Mouse (Mus musculus): ENCODE measurements around the gene Ube2cbp.
A peak's percentile ranks its signal among the peaks of the same experiment; 100 is the strongest.

The Ube2cbp gene

GRCm38 (mm10) chr9:86435510-86435909, 29.2 kb downstream of the Ube2cbp start:
- peak; percentile 90 for ATAC-seq (ENCODE audit: low TSS enrichment)

GRCm38 (mm10) chr9:86423331-86423730, 41.4 kb downstream of the Ube2cbp start:
- no peak for ATAC-seq (ENCODE audit: low TSS enrichment)

GRCm38 (mm10) chr9:86419366-86419765, 45.4 kb downstream of the Ube2cbp start:
- peak; percentile 87 for ATAC-seq (ENCODE audit: low TSS enrichment)

- ATAC-seq (ENCODE audit: low TSS enrichment): no peak
Observed at GRCm38 (mm10) chr9:86417971-86418370, 46.8 kb downstream of the Ube2cbp start.

GRCm38 (mm10) chr9:86395785-86396184, 69.0 kb downstream of the Ube2cbp start:
- peak; percentile 67 for ATAC-seq (ENCODE audit: low TSS enrichment)

- no peak for ATAC-seq (ENCODE audit: low TSS enrichment)
Observed at GRCm38 (mm10) chr9:86395012-86395411, 69.7 kb downstream of the Ube2cbp start.

- peak; percentile 52; the same call in 1 of the 2 replicates for ATAC-seq (ENCODE audit: low TSS enrichment)
Observed at GRCm38 (mm10) chr9:86393586-86394272, 71.0 kb downstream of the Ube2cbp start.

GRCm38 (mm10) chr9:86391467-86391866, 73.3 kb downstream of the Ube2cbp start:
- ATAC-seq (ENCODE audit: low TSS enrichment): no peak

- ATAC-seq (ENCODE audit: low TSS enrichment): peak; percentile 64
Observed at GRCm38 (mm10) chr9:86390713-86391112, 74.0 kb downstream of the Ube2cbp start.

- no peak for ATAC-seq (ENCODE audit: low TSS enrichment)
Observed at GRCm38 (mm10) chr9:86388538-86388937, 76.2 kb downstream of the Ube2cbp start.

GRCm38 (mm10) chr9:86376923-86377322, 87.8 kb downstream of the Ube2cbp start:
- peak; percentile 57 for ATAC-seq (ENCODE audit: low TSS enrichment)

GRCm38 (mm10) chr9:86372783-86373567, 91.8 kb downstream of the Ube2cbp start:
- no peak for ATAC-seq (ENCODE audit: low TSS enrichment)

- ATAC-seq (ENCODE audit: low TSS enrichment): no peak
Observed at GRCm38 (mm10) chr9:86369208-86369607, 95.5 kb downstream of the Ube2cbp start.

GRCm38 (mm10) chr9:86360536-86360935, 104.2 kb downstream of the Ube2cbp start:
- no peak for ATAC-seq (ENCODE audit: low TSS enrichment)

GRCm38 (mm10) chr9:86355851-86356250, 108.9 kb downstream of the Ube2cbp start:
- no peak for ATAC-seq (ENCODE audit: low TSS enrichment)

GRCm38 (mm10) chr9:86351491-86351890, 113.3 kb downstream of the Ube2cbp start:
- ATAC-seq (ENCODE audit: low TSS enrichment): no peak

GRCm38 (mm10) chr9:86336792-86337191, 128.0 kb downstream of the Ube2cbp start:
- no peak for ATAC-seq (ENCODE audit: low TSS enrichment)

- no peak for ATAC-seq (ENCODE audit: low TSS enrichment)
Observed at GRCm38 (mm10) chr9:86336361-86336760, 128.4 kb downstream of the Ube2cbp start.

- ATAC-seq (ENCODE audit: low TSS enrichment): no peak
Observed at GRCm38 (mm10) chr9:86335588-86335987, 129.2 kb downstream of the Ube2cbp start.

GRCm38 (mm10) chr9:86334357-86334756, 130.4 kb downstream of the Ube2cbp start:
- ATAC-seq (ENCODE audit: low TSS enrichment): no peak

GRCm38 (mm10) chr9:86330591-86330990, 134.2 kb downstream of the Ube2cbp start:
- no peak for ATAC-seq (ENCODE audit: low TSS enrichment)

GRCm38 (mm10) chr9:86328270-86328669, 136.5 kb downstream of the Ube2cbp start:
- peak; percentile 77 for ATAC-seq (ENCODE audit: low TSS enrichment)

- no peak for ATAC-seq (ENCODE audit: low TSS enrichment)
Observed at GRCm38 (mm10) chr9:86327341-86327740, 137.4 kb downstream of the Ube2cbp start.
